Mouse (Mus musculus) heart, postnatal 0 days (tissue): ENCODE results near the gene Kidins220. TPM values are rescaled to one million over a fixed set of nuclear protein-coding genes. Genes with fewer than 3 reads are reported as not detected.

Experiments
- ATAC-seq: fragments of 200-750 bp; cut with Nextera tagmentation; 2 replicates; pipeline ENCODE4 v1.8.0; 2017; ENCODE audit warnings: low read depth, moderate number of reproducible peaks, moderate library complexity; ENCODE audit not compliant: insufficient read depth
- DNase-seq: peaks from one replicate; pipeline ENCODE4 v3.0.0-alpha.2; 2016; ENCODE audit warnings: low spot score
- H3K27ac ChIP-seq: fragments of 300-500 bp; sonication (generic); 2 replicates; pipeline ENCODE4 v1.5.1; 2014; ENCODE audit warnings: low read depth, mild to moderate bottlenecking
- H3K27me3 ChIP-seq: fragments of 300-500 bp; sonication (generic); 2 replicates; pipeline ENCODE4 v1.6.1; 2014; ENCODE audit warnings: low read length, mixed read lengths; ENCODE audit not compliant: control insufficient read depth, insufficient read depth
- H3K36me3 ChIP-seq: fragments of 300-500 bp; sonication (generic); replicated peaks from 2 replicates; pipeline ENCODE4 v1.6.1; 2014; ENCODE audit warnings: low read length, mixed read lengths; ENCODE audit not compliant: control insufficient read depth, insufficient read depth
- H3K4me1 ChIP-seq: fragments of 300-500 bp; sonication (generic); 2 replicates; pipeline ENCODE4 v1.6.1; 2014; ENCODE audit warnings: antibody characterized with exemption; ENCODE audit not compliant: control insufficient read depth, insufficient read depth
- H3K4me2 ChIP-seq: fragments of 300-500 bp; sonication (generic); 2 replicates; pipeline ENCODE4 v1.6.1; 2014; ENCODE audit warnings: low read depth, mild to moderate bottlenecking, low read length, moderate library complexity
- H3K4me3 ChIP-seq: fragments of 300-500 bp; sonication (generic); 2 replicates; pipeline ENCODE4 v1.5.1; 2014; ENCODE audit warnings: low read depth, low read length
- H3K9ac ChIP-seq: fragments of 300-500 bp; sonication (generic); replicated peaks from 2 replicates; pipeline ENCODE4 v1.6.1; 2014; ENCODE audit warnings: low read depth, low read length, mixed read lengths
- H3K9me3 ChIP-seq: fragments of 300-500 bp; sonication (generic); replicated peaks from 2 replicates; pipeline ENCODE4 v1.6.1; 2016; ENCODE audit warnings: low read length; ENCODE audit not compliant: control insufficient read depth
- CTCF ChIP-seq: IDR thresholded peaks from 2 replicates; pipeline ENCODE4 v1.5.1; 2016; ENCODE audit warnings: antibody characterized with exemption, control low read depth, low read depth
- EP300 ChIP-seq: IDR thresholded peaks from 2 replicates; pipeline ENCODE4 v1.6.1; 2016; ENCODE audit warnings: antibody characterized with exemption, low read depth
- WGBS: fragments of 180-500 bp; shearing (Covaris S2); extraction: QIAGEN DNeasy Blood & Tissue Kit; methylation state at CpG from one replicate; pipeline ENCODE4 v1.1.7; 2014; 5-methylcytosine and 5-hydroxymethylcytosine counted together
- polyA plus RNA-seq: library from polyadenylated mRNA; unstranded; fragments of >200 nt; fragmentation: Nextera tagmentation; extraction: Ambion mirVana; gene quantifications from 2 replicates; pipeline ENCODE4 v1.2.1, GENCODE M21; 2015
- total RNA-seq: library from RNA; depleted of rRNA; stranded (reverse); fragments of >200 nt; gene quantifications from 2 replicates; pipeline ENCODE4 v1.2.3, GENCODE M21; 2014; ENCODE audit warnings: low replicate concordance; rRNA removed

The Kidins220 gene
- total and polyA plus RNA-seq, 2 experiments from 2014 or later = 24.6 to 64.3 TPM

DNA sequence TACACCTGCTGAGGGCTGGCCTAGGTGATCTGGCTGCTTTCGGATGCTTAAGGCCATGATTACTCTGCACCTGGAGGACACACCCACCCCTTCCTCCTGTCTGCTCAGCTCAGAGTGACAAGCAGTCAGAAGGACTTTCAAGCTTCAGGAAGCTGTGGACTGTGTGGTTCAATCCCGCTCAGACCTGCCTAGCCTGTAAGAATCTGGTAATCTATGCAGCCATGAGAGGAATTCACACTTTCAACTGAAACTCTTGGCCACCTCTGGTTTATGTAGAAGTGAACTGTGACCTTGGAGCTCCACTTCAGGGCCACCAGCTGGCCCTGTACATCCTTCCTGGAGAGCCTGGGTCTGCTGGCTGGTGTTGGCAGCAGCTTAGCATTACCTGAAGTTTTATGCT lies 134.1 kb downstream of the Kidins220 start:
- ATAC-seq (no peak), DNase-seq (no peak)
- H3K27me3 ChIP-seq = no peaks in the 10 kb centered on the region
- H3K27ac ChIP-seq = no peak overlapping the region
- H3K4me1 ChIP-seq = no peaks in the 10 kb centered on the region
- H3K36me3 ChIP-seq = no peaks in the 10 kb centered on the region
- H3K4me2 ChIP-seq = no peak overlapping the region
- WGBS = 55% methylated on average over 2 of the region's 2 CpGs
- H3K4me3 ChIP-seq = no peak overlapping the region
- H3K9ac ChIP-seq = no peak overlapping the region
- H3K9me3 ChIP-seq = no peaks in the 10 kb centered on the region
- TF ChIP-seq EP300 = no peak
- TF ChIP-seq CTCF = no peak

DNA sequence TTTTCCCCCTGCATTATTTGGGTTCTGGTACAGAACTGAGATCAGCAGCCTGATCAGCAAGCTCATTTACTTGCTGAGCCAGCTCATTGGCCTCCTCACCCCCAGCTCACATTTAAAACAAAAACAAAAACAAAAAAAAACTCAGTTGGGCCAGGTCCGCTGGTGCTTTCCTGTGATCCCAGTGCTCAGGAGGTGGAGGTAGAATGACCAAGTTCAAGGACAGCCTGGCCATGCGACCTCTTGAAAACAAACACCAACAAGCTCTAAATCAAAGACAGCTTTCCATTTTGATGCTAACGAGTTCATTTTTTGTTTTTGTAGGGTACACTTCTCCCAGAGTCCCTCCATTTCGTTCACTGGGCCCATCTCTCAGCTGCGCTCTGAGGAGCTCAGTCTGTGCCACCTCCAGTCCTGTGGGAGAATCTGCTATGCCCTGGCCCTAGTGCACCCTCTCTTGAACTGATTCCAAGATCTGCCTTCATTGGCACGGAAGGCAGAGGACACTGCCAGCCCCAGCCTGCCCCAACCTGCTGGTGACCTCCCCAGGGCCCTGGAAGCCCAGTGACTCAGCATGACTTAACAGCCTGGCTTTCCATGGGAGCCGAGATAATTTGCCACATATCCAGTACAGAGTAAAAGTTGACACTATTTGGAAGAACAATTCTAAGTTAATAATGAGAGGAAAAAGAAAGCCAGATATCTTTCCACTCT lies 135.4 kb downstream of the Kidins220 start:
- DNase-seq (peak; percentile 28), ATAC-seq (peak; percentile 75)
- Histone ChIP-seq H3K27ac (no peak overlapping the region; the same call in 1 of the 2 replicates), H3K9me3 (no peaks in the 10 kb centered on the region), H3K36me3 (no peaks in the 10 kb centered on the region), H3K4me3 (no peak overlapping the region), H3K27me3 (no peaks in the 10 kb centered on the region), H3K9ac (no peak overlapping the region), H3K4me1 (no peaks in the 10 kb centered on the region), H3K4me2 (no peak overlapping the region)
- 67% methylated on average over 7 of the region's 7 CpGs for WGBS
- TF ChIP-seq EP300 (no peak), CTCF (no peak)

DNA sequence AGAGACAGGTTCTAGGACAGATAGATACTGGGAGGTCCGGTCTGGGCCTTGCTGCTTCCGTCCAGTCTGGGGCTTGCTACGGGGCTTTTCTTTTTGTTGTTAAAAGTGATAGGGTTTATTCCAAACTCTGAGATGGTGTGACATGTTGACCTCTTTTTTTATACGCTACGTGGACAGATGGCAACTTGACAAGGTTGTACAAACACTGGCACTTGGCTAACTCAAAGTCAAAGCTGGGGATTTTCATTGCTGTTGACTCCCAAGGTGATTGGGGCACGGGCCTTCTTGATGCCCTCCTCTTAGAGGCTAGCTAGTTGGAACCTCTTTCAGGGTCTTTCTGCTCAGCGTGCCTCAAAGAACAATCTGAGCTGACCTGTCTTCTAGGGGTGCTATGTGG lies 136.0 kb downstream of the Kidins220 start:
- Histone ChIP-seq H3K4me2 (no peak overlapping the region), H3K27ac (no peak overlapping the region), H3K4me1 (no peaks in the 10 kb centered on the region), H3K9ac (no peak overlapping the region), H3K27me3 (no peaks in the 10 kb centered on the region), H3K9me3 (no peaks in the 10 kb centered on the region), H3K4me3 (no peak overlapping the region), H3K36me3 (no peaks in the 10 kb centered on the region)
- no peak for TF ChIP-seq CTCF
- no peak for TF ChIP-seq EP300
- 61% methylated on average over 7 of the region's 7 CpGs for WGBS
- ATAC-seq = no peak
- DNase-seq = no peak

Other genes with a start within 250 kb of the Kidins220 start
- 24.3 and 34.4 TPM in 2 replicates for gene Mboat2, start 144.0 kb upstream of the Kidins220 start, total RNA-seq
- gene Mboat2, start 144.0 kb upstream of the Kidins220 start, polyA plus RNA-seq = 23.8 and 24.8 TPM in 2 replicates
- 57.7 and 83.7 TPM in 2 replicates for gene Id2, start 122.2 kb downstream of the Kidins220 start, total RNA-seq
- gene Id2, start 122.2 kb downstream of the Kidins220 start, polyA plus RNA-seq = 131 and 136 TPM in 2 replicates